Mouse (Mus musculus) small intestine, adult 2 months (tissue): Measurements from ENCODE around the gene Cox8a. TPM values are rescaled to one million over a fixed set of nuclear protein-coding genes. Genes with fewer than 3 reads are reported as not detected.

Experiments
- H3K27ac ChIP-seq: fragments of 200-500 bp; 2 replicates; pipeline ENCODE4 v1.5.1; 2012; ENCODE audit warnings: low read depth, low read length, control low read depth, inconsistent platforms; ENCODE audit not compliant: insufficient read depth
- H3K27me3 ChIP-seq: fragments of 200-500 bp; 2 replicates; pipeline ENCODE4 v1.6.1; 2012; ENCODE audit warnings: mild to moderate bottlenecking, moderate library complexity, low read length, inconsistent platforms; ENCODE audit not compliant: control insufficient read depth, insufficient read depth
- H3K36me3 ChIP-seq: fragments of 200-500 bp; 2 replicates; pipeline ENCODE4 v1.6.1; 2012; ENCODE audit warnings: mild to moderate bottlenecking, low read length, control low read depth, inconsistent platforms; ENCODE audit not compliant: control insufficient read depth, insufficient read depth
- H3K4me1 ChIP-seq: fragments of 200-500 bp; 2 replicates; pipeline ENCODE4 v1.6.1; 2012; ENCODE audit warnings: low read length, inconsistent platforms, mixed read lengths; ENCODE audit not compliant: control insufficient read depth, insufficient read depth, insufficient read length
- H3K4me3 ChIP-seq: fragments of 200-500 bp; 2 replicates; pipeline ENCODE4 v1.5.1; 2012; ENCODE audit warnings: low read depth, mild to moderate bottlenecking, control low read depth, inconsistent platforms, low read length, moderate library complexity
- CTCF ChIP-seq: fragments of 200-500 bp; IDR thresholded peaks from 2 replicates; pipeline ENCODE4 v1.5.1; 2012; ENCODE audit warnings: low read depth, mild to moderate bottlenecking, control low read depth, inconsistent platforms, low read length, moderate library complexity, mixed read lengths; ENCODE audit not compliant: insufficient replicate concordance, insufficient read length; ENCODE audit errors: extremely low read depth
- POLR2A ChIP-seq: fragments of 200-500 bp; IDR thresholded peaks from 2 replicates; pipeline ENCODE4 v1.6.1; 2012; ENCODE audit warnings: low read depth, mild to moderate bottlenecking, control low read depth, inconsistent platforms, low read length, moderate library complexity
- WGBS: fragments of 180-500 bp; shearing (Covaris S2); methylation state at CpG from one replicate; pipeline ENCODE4 v1.1.7; 2018; 5-methylcytosine and 5-hydroxymethylcytosine counted together
- polyA plus RNA-seq: library from polyadenylated mRNA; depleted of rRNA; stranded (reverse); fragments of >200 nt; gene quantifications from 2 replicates; pipeline ENCODE4 v1.2.3, GENCODE M21; 2012

Cox8a gene
- polyA plus RNA-seq, 1 experiment = 4,573 TPM

- no peak for TF ChIP-seq POLR2A
- TF ChIP-seq CTCF = peak; percentile 93
- 35% methylated on average over 33 of the region's 33 CpGs for WGBS
- Histone ChIP-seq H3K4me1 (peaks cover 23% of the 10 kb centered on the region), H3K27ac (no peak overlapping the region), H3K27me3 (no peaks in the 10 kb centered on the region), H3K36me3 (peaks cover 41% of the 10 kb centered on the region), H3K4me3 (no peak overlapping the region)
Observed at GRCm38 (mm10) chr19:7195900-7196728, 21.3 kb downstream of the Cox8a start.

DNA sequence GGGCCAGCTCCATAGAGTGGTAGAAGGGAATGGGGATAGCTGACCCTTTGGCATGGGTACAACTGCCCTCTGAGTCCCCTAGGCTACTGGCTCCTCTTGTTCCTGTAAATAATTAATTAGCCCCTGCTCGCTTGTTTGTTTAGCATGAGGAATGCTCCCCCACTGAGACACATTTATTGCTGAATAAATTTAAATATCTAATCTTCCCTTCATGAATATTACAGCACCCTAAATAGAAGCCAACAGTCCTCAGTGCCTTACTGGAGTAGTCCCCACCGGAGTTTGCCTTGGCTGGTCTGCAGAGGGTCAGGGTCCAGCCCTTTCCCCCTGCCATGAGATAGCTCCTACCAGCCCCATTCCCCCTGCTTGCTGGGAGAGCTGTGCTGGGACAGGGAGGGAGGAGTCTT lies 24.9 kb downstream of the Cox8a start:
- Histone ChIP-seq H3K4me3 (no peak overlapping the region), H3K4me1 (peaks cover 48% of the 10 kb centered on the region), H3K27me3 (no peaks in the 10 kb centered on the region), H3K27ac (peak overlapping the region; percentile 90), H3K36me3 (peaks cover 7% of the 10 kb centered on the region; the same call in 1 of the 2 replicates)
- TF ChIP-seq CTCF (no peak), POLR2A (no peak)
- 26% methylated on average over 2 of the region's 2 CpGs for WGBS

DNA sequence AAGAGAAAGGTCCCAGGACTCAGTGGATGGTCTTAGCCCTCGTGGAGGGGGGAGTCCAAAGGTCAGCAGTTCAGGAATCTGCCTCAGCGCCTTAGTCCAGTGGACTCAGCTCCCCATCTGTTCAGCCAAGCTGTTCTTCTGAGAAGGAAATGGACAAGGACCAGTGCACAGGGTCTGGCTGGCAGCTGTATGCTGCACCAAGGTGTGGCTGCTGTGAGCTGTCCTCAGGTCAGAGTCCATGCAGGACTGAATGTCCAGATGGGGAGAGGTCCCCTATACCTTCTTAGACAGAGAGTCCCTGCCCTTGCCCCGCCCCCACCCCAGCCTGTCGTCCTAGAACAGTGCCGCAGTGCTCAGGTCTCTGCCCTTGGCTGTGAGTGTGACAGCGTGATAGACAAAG lies 25.8 kb downstream of the Cox8a start:
- WGBS = 23% methylated on average over 6 of the region's 6 CpGs
- peak overlapping the region; percentile 90 for H3K27ac ChIP-seq
- peaks cover 50% of the 10 kb centered on the region for H3K4me1 ChIP-seq
- H3K27me3 ChIP-seq = no peaks in the 10 kb centered on the region
- H3K36me3 ChIP-seq = peaks cover under 1% of the 10 kb centered on the region; the same call in 1 of the 2 replicates
- peak overlapping the region; percentile 15 for H3K4me3 ChIP-seq
- TF ChIP-seq CTCF (no peak), POLR2A (no peak)

DNA sequence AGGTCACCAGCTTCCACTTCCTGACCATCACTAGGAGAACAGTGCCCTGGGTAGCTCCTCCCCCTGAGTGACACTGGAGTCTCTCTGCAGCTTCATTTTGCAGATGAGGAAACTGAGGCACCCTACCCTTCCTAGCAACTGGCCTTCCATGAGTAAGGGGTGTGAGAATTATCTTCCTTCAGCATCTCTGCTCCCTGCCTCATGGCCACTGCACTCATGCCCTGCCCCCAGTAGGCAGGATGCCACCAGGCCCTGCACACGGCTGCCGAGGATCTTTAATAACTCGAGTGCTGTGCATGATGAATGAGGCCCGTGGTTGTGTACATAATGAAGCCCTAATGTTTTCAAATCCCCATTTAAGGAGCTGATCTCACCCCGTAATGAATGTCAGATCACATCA lies 26.4 kb downstream of the Cox8a start:
- Histone ChIP-seq H3K27ac (peak overlapping the region; percentile 44), H3K4me1 (peaks cover 53% of the 10 kb centered on the region), H3K27me3 (no peaks in the 10 kb centered on the region), H3K4me3 (no peak overlapping the region), H3K36me3 (no peaks in the 10 kb centered on the region)
- WGBS = 54% methylated on average over 5 of the region's 5 CpGs
- no peak for TF ChIP-seq CTCF
- no peak for TF ChIP-seq POLR2A

DNA sequence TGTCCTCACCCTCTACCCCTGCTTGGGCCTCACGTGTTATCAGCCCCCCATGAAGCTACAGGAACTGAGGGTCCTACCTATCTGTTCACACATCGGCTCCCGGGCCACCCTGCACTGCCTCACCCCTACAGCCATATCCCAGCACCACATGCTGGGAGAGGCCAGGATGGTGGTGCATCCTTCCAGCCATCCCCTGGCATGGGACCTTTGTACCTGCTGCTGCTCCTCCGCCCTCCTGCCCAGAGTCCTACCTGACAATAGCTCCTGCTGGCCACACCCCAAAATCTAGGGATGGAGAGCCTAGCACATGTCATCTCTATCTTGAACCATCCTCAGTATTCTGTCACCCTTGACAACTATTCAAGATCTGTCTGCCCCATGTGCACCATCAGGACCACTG lies 28.4 kb downstream of the Cox8a start:
- peaks cover 53% of the 10 kb centered on the region for H3K4me1 ChIP-seq
- H3K27me3 ChIP-seq = no peaks in the 10 kb centered on the region
- H3K4me3 ChIP-seq = no peak overlapping the region
- H3K36me3 ChIP-seq = no peaks in the 10 kb centered on the region
- WGBS = 68% methylated on average over 4 of the region's 4 CpGs
- no peak overlapping the region for H3K27ac ChIP-seq
- TF ChIP-seq POLR2A = no peak
- no peak for TF ChIP-seq CTCF

DNA sequence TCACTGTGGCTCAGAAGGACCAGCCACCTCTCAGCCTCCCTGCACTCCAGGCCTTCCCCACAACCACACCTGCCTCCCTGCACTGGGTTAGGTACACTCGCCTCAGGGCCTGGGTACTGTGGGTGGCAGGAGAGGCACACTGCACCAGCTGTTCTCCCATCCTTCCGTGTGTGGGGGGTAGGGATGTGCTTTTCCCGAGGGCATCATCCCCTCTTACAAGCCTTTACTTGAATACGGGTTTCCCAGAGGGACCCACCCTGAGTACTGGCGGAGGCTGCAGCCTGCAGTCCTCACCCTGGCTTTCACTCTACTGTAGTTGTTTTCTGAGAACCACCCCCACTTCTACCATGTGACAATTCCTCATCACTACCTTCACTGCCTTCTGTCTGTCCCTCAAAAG lies 30.3 kb downstream of the Cox8a start:
- Histone ChIP-seq H3K27me3 (no peaks in the 10 kb centered on the region), H3K4me3 (no peak overlapping the region), H3K4me1 (peaks cover 48% of the 10 kb centered on the region), H3K27ac (no peak overlapping the region), H3K36me3 (no peaks in the 10 kb centered on the region)
- WGBS = 72% methylated on average over 5 of the region's 5 CpGs
- TF ChIP-seq POLR2A (no peak), CTCF (no peak)

GRCm38 (mm10) chr19:7185715-7186291 lies 31.6 kb downstream of the Cox8a start:
- 49% methylated on average over 18 of the region's 18 CpGs for WGBS
- H3K36me3 ChIP-seq = no peaks in the 10 kb centered on the region
- TF ChIP-seq CTCF (no peak), POLR2A (no peak)
- no peak overlapping the region for H3K4me3 ChIP-seq
- peaks cover 36% of the 10 kb centered on the region for H3K4me1 ChIP-seq
- no peaks in the 10 kb centered on the region for H3K27me3 ChIP-seq
- no peak overlapping the region for H3K27ac ChIP-seq
